Comparison of ENCODE assay signal across 15 mouse cellular contexts in the genomic region with DNA sequence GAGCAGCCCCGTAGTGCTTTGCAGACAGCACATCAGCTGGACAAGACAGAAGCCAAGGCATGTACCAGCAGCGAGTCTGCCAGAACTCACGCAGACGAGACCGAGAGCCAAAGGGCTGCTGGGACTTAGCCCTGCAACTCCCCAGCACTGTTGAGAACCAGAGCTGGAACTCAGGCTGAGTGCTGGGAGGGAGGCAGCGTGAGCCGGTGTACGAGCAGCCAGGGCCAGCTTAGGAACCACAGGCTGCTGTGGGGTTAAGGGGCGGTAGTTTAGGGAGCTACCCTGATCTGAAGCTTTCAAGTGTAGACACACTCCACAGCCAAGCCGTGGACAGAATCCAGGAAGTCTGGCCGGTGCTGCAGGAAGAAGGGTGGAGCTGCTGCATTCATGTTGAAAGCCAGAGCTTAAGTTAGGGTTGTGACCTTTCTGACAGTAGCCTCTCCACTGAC. TPM values are rescaled to one million over a fixed set of nuclear protein-coding genes. Genes with fewer than 3 reads are reported as not detected.
DNase-seq lines count a peak whose midpoint lies in the region; ATAC-seq lines count a peak whose summit lies in the region.
"Had no signal": no experiment of that assay in that cellular context is flagged by ENCODE, and none has a peak within 500 bp of the region (broad histone marks: within the 10 kb centered on the region; RNA-seq: fewer than 3 reads in every experiment).

No protein-coding gene starts in this region.

- intact Hi-C loops in gastrocnemius, postnatal 36 days (cut with DNase I) = no loop called here

- no peaks in the 10 kb centered on the region for H3K4me1 ChIP-seq in midbrain, embryonic 11.5 days (ENCODE audit: control insufficient read depth, insufficient read depth, low read length)
- no peaks in the 10 kb centered on the region for H3K4me1 ChIP-seq in midbrain, embryonic 16.5 days (ENCODE audit: control insufficient read depth, insufficient read depth, low read length)
- H3K4me1 ChIP-seq: forebrain, embryonic 10.5 days; hindbrain, embryonic 15.5 days; midbrain, embryonic 13.5 days had no signal

- no peak overlapping the region for H3K4me3 ChIP-seq in midbrain, embryonic 11.5 days (ENCODE audit: low read depth, low read length)
- no peak overlapping the region for H3K4me3 ChIP-seq in midbrain, embryonic 16.5 days (ENCODE audit: low read depth, low read length)
- H3K4me3 ChIP-seq: forebrain, embryonic 10.5 days; hindbrain, embryonic 15.5 days; midbrain, embryonic 13.5 days had no signal

- DNase-seq in heart, adult 18-20 months = peak; percentile 68 to 79
- DNase-seq in heart, postnatal 4 days = no peak
- DNase-seq in midbrain, embryonic 11.5 days (ENCODE audit: low spot score, missing footprints) = peak; percentile 84
- DNase-seq in gastrocnemius, postnatal 36 days = peak; percentile 62 to 65
- DNase-seq in frontal cortex, postnatal 36 days (ENCODE audit: low spot score in 2 of 2) = no peak
- DNase-seq in natural killer cell, adult 2 months (ENCODE audit: low spot score in 2 of 2) = no peak
- DNase-seq: adrenal gland, postnatal 10 days; right cerebral cortex, postnatal 14 days had no signal

- no peaks in the 10 kb centered on the region for H3K9me3 ChIP-seq in midbrain, embryonic 11.5 days (ENCODE audit: control insufficient read depth, low read length)
- H3K9me3 ChIP-seq in midbrain, embryonic 16.5 days (replicated peaks; ENCODE audit: control insufficient read depth, low read length, poor library complexity, severe bottlenecking) = no peaks in the 10 kb centered on the region
- H3K9me3 ChIP-seq: forebrain, embryonic 10.5 days; G1E; hindbrain, embryonic 15.5 days; midbrain, embryonic 13.5 days had no signal

- H3K9ac ChIP-seq in midbrain, embryonic 11.5 days (ENCODE audit: low read length) = no peak overlapping the region
- no peak overlapping the region for H3K9ac ChIP-seq in midbrain, embryonic 16.5 days (ENCODE audit: low read depth, low read length)
- H3K9ac ChIP-seq: hindbrain, embryonic 15.5 days; midbrain, embryonic 13.5 days had no signal

- H3K36me3 ChIP-seq in midbrain, embryonic 11.5 days (ENCODE audit: control insufficient read depth, insufficient read depth, low read length) = peaks cover 73% of the 10 kb centered on the region
- peaks cover 77% of the 10 kb centered on the region for H3K36me3 ChIP-seq in midbrain, embryonic 16.5 days (ENCODE audit: control insufficient read depth, insufficient read depth, low read length)

- WGBS in midbrain, embryonic 11.5 days = 91% methylated on average over 11 of the region's 11 CpGs
- WGBS in midbrain, embryonic 16.5 days = 90% methylated on average over 11 of the region's 11 CpGs

- ATAC-seq in midbrain, embryonic 11.5 days (ENCODE audit: low FRiP score) = no peak
- ATAC-seq in midbrain, embryonic 16.5 days = no peak
- ATAC-seq: intestine, postnatal 0 days; midbrain, embryonic 13.5 days had no signal

- H3K4me2 ChIP-seq in midbrain, embryonic 11.5 days = no peak overlapping the region
- no peak overlapping the region for H3K4me2 ChIP-seq in midbrain, embryonic 16.5 days (ENCODE audit: low read length)
- H3K4me2 ChIP-seq: hindbrain, embryonic 15.5 days; midbrain, embryonic 13.5 days had no signal

- H3K27ac ChIP-seq in midbrain, embryonic 11.5 days (ENCODE audit: low read depth, low read length) = no peak overlapping the region
- H3K27ac ChIP-seq in midbrain, embryonic 16.5 days (ENCODE audit: low read length) = no peak overlapping the region
- H3K27ac ChIP-seq: forebrain, embryonic 10.5 days; hindbrain, embryonic 15.5 days; macrophage; midbrain, embryonic 13.5 days had no signal

- no peaks in the 10 kb centered on the region for H3K27me3 ChIP-seq in midbrain, embryonic 11.5 days (ENCODE audit: control insufficient read depth, insufficient read depth, low read length)
- H3K27me3 ChIP-seq in midbrain, embryonic 16.5 days (ENCODE audit: control insufficient read depth, insufficient read depth, low read depth, low read length) = no peaks in the 10 kb centered on the region
- H3K27me3 ChIP-seq: hindbrain, embryonic 15.5 days; midbrain, embryonic 13.5 days had no signal

RNA-seq across cellular contexts. Expression of gene Pank4, which starts 10.3 kb away (rescaled TPM):
- 10 to 100 TPM; 38.7 to 41.4 TPM for total RNA-seq in heart, adult 18-20 months (2021)
- 10 to 100 TPM; 34.9 to 37.5 TPM for total RNA-seq in heart, postnatal 4 days (2021)
- 37.0 and 40.4 TPM in 2 replicates for polyA plus RNA-seq in midbrain, embryonic 11.5 days (2014; fragmentation: Nextera tagmentation; extraction: Ambion mirVana)
- 42.1 and 45.5 TPM in 2 replicates for polyA plus RNA-seq in midbrain, embryonic 16.5 days (2015; fragmentation: Nextera tagmentation; extraction: Ambion mirVana)
- total RNA-seq in gastrocnemius, postnatal 36 days (2021) = 10 to 100 TPM; 30.5 to 33.2 TPM

RNA-seq across cellular contexts. Expression of gene Hes5, which starts 13.5 kb away (rescaled TPM):
- under 1 TPM; 0.31 to 0.67 TPM for total RNA-seq in heart, adult 18-20 months (2021)
- not detected for total RNA-seq in heart, postnatal 4 days (2021)
- 456 and 535 TPM in 2 replicates for polyA plus RNA-seq in midbrain, embryonic 11.5 days (2014; fragmentation: Nextera tagmentation; extraction: Ambion mirVana)
- polyA plus RNA-seq in midbrain, embryonic 16.5 days (2015; fragmentation: Nextera tagmentation; extraction: Ambion mirVana) = 107 and 135 TPM in 2 replicates
- not detected for total RNA-seq in gastrocnemius, postnatal 36 days (2021)
- total RNA-seq: G1E had no signal
- polyA plus RNA-seq: G1E, macrophage had no signal

RNA-seq across cellular contexts. Expression of gene Tnfrsf14, which starts 45.8 kb away (rescaled TPM):
- 1 to 10 TPM; 5.3 to 7.1 TPM for total RNA-seq in heart, adult 18-20 months (2021)
- 1 to 10 TPM; 2.7 to 3.7 TPM for total RNA-seq in heart, postnatal 4 days (2021)
- 0.93 and 1.2 TPM in 2 replicates for polyA plus RNA-seq in midbrain, embryonic 11.5 days (2014; fragmentation: Nextera tagmentation; extraction: Ambion mirVana)
- 0.42 TPM in 1 of 2 replicates, not detected in the other for polyA plus RNA-seq in midbrain, embryonic 16.5 days (2015; fragmentation: Nextera tagmentation; extraction: Ambion mirVana)
- 1 to 10 TPM; 1.4 to 1.6 TPM for total RNA-seq in gastrocnemius, postnatal 36 days (2021)

Comparison
In these comparisons a context has a peak if more than half of its experiments do, and no peak if none do; other contexts are left out.
1. DNase-seq: peak in heart, adult 18-20 months (2 of 2), midbrain, embryonic 11.5 days (single experiment) and gastrocnemius, postnatal 36 days (2 of 2); none in heart, postnatal 4 days (single experiment), frontal cortex, postnatal 36 days (0 of 2) and natural killer cell, adult 2 months (0 of 2).